Mouse (Mus musculus) effector memory CD4-positive, alpha-beta T cell, adult 5 months (primary cell): ENCODE data around the gene Gm8050. TPM values are rescaled to one million over a fixed set of nuclear protein-coding genes. Genes with fewer than 3 reads are reported as not detected.

Experiments
- polyA plus RNA-seq: library from polyadenylated mRNA; unstranded; fragments of 100-300 nt; shearing (Covaris generic); gene quantifications from one replicate; pipeline ENCODE4 v1.2.1, GENCODE M21; 2017

Gm8050 gene
- not detected for polyA plus RNA-seq

DNA sequence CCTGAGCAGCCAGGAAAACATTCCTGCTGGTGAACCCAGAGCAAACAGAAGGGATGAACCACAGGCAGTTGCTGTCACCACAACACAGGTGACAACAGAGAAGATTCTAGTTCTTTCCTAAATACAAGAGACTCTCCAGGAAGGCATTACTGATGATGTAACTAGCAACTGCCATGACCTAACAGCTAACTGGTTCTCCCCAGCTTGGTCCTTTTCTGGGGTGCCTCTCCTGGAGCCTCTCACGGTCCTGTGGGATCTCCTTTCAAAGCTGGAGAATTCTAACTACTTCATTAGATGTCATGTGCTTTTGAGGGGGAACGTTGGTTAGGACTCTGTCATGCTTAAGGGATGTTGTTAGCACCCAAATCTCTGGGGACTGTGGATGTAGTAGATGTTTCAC lies at the start of gene Gm8050:
TSS of gene Gm8050 (minus strand) at position 101 of the 400 bp plus-strand sequence.

DNA sequence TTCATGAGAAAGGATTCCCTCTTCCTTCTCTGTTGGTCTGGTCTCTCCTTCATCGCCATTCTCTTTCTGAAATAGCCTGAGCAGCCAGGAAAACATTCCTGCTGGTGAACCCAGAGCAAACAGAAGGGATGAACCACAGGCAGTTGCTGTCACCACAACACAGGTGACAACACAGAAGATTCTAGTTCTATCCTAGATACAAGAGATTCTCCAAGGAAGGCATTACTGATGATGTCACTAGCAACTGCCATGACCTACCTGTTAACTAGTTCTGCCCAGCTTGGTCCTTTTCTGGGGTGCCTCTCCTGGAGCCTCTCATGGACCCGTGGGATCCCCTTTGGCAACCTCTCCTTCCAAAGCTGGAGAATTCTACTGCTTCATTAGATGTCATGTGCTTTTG lies 22.2 kb upstream of the Gm8050 start, which contains the start of gene Gm3636:
TSS of gene Gm3636 (minus strand) at position 101 of the 400 bp plus-strand sequence.

DNA sequence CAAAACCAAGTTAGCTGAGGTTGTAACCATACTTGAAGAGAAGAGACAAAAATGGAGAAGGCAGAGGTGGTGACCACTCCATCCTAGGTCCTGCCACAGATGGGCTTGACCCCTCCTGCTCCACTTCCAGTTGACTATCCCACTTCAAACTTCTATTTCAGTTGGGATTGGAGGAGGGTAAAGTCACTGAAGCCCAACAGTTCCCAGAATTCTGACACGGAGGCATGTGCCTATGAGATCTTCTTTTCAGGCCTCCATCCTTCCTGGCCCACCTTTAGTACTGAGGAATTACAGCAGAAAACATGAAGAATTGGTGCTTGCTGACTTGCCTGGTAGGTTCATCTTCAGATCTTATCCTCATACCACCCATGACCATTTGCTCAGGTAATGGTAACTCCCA lies 36.0 kb downstream of the Gm8050 start, which contains the start of gene Gm10251:
TSS of gene Gm10251 (minus strand) at position 101 of the 400 bp plus-strand sequence.

Other genes with a start within 250 kb of the Gm8050 start
- not detected for gene Gm8356, start 183.0 kb downstream of the Gm8050 start, polyA plus RNA-seq
- gene Gm3629, start 129.6 kb downstream of the Gm8050 start, polyA plus RNA-seq, result not detected
- not detected for gene Gm3460, start 97.8 kb downstream of the Gm8050 start, polyA plus RNA-seq
- not detected for gene Gm10251, start 36.1 kb downstream of the Gm8050 start, polyA plus RNA-seq
- gene Gm3636, start 22.1 kb upstream of the Gm8050 start, polyA plus RNA-seq, result 2.8 TPM
- gene Gm8362, start 54.2 kb upstream of the Gm8050 start, polyA plus RNA-seq, result not detected
- not detected for gene Gm3642, start 120.1 kb upstream of the Gm8050 start, polyA plus RNA-seq
- not detected for gene Gm3667, start 169.7 kb upstream of the Gm8050 start, polyA plus RNA-seq